Mouse (Mus musculus) neutrophil, adult 5-6 weeks (primary cell): Measurements from ENCODE around the gene Apol7e. TPM values are rescaled to one million over a fixed set of nuclear protein-coding genes. Genes with fewer than 3 reads are reported as not detected.
"Not testable (repeated sequence)": the region's sequence is repeated elsewhere in the genome, so short reads cannot be mapped to it uniquely, and the experiment has no call there.

Experiments used
- ATAC-seq: fragments of 151-379, 151-347 bp; 2 replicates; pipeline ENCODE4 v1.8.0; 2017; ENCODE audit warnings: mild to moderate bottlenecking, moderate TSS enrichment; ENCODE audit not compliant: insufficient number of reproducible peaks, poor library complexity, low FRiP score, severe bottlenecking; ENCODE audit errors: extremely low read depth
- total RNA-seq: library from RNA; stranded (forward); fragments of 200-1000 nt; gene quantifications from 2 replicates; pipeline ENCODE4 v1.2.3, GENCODE M21; 2017

Gene Apol7e
- 4.7 and 8.2 TPM in 2 replicates for total RNA-seq

- ATAC-seq: not testable (repeated sequence)
Observed at GRCm38 (mm10) chr15:77698656-77699055, at the start of gene Apol7e. Gene Apol7e, plus strand, starts transcription at chr15:77698857.

- ATAC-seq: not testable (repeated sequence)
Observed at GRCm38 (mm10) chr15:77651143-77651542, 47.5 kb upstream of the Apol7e start.

- not testable (repeated sequence) for ATAC-seq
Observed at GRCm38 (mm10) chr15:77659773-77660172, 38.9 kb upstream of the Apol7e start.

- ATAC-seq: not testable (repeated sequence)
Observed at GRCm38 (mm10) chr15:77661841-77662240, 36.8 kb upstream of the Apol7e start.

GRCm38 (mm10) chr15:77674081-77674480 lies 24.6 kb upstream of the Apol7e start:
- not testable (repeated sequence) for ATAC-seq

- not testable (repeated sequence) for ATAC-seq
Observed at GRCm38 (mm10) chr15:77683944-77684343, 14.7 kb upstream of the Apol7e start.

GRCm38 (mm10) chr15:77691532-77692311 lies 6.9 kb upstream of the Apol7e start:
- ATAC-seq: not testable (repeated sequence)

GRCm38 (mm10) chr15:77694687-77695295 lies 3.9 kb upstream of the Apol7e start:
- not testable (repeated sequence) for ATAC-seq

GRCm38 (mm10) chr15:77705306-77705705 lies 6.6 kb downstream of the Apol7e start:
- ATAC-seq: not testable (repeated sequence)

GRCm38 (mm10) chr15:77708936-77709335 lies 10.3 kb downstream of the Apol7e start:
- ATAC-seq: not testable (repeated sequence)

- ATAC-seq: not testable (repeated sequence)
Observed at GRCm38 (mm10) chr15:77718240-77718639, 19.6 kb downstream of the Apol7e start.

GRCm38 (mm10) chr15:77721509-77721908 lies 22.9 kb downstream of the Apol7e start:
- not testable (repeated sequence) for ATAC-seq

GRCm38 (mm10) chr15:77724208-77724911 lies 25.7 kb downstream of the Apol7e start:
- ATAC-seq: not testable (repeated sequence)

GRCm38 (mm10) chr15:77725393-77726020 lies 26.9 kb downstream of the Apol7e start:
- ATAC-seq: not testable (repeated sequence)

- peak; percentile 51; the same call in 1 of the 2 replicates for ATAC-seq
Observed at GRCm38 (mm10) chr15:77727139-77727538, 28.5 kb downstream of the Apol7e start.

GRCm38 (mm10) chr15:77727745-77728144 lies 29.1 kb downstream of the Apol7e start:
- not testable (repeated sequence) for ATAC-seq

GRCm38 (mm10) chr15:77728739-77729138 lies 30.1 kb downstream of the Apol7e start, which contains the start of gene Apol9b:
Gene Apol9b, plus strand, starts transcription at chr15:77729039.
- not testable (repeated sequence) for ATAC-seq

- ATAC-seq: no peak
Observed at GRCm38 (mm10) chr15:77731605-77732004, 32.9 kb downstream of the Apol7e start.

- ATAC-seq: not testable (repeated sequence)
Observed at GRCm38 (mm10) chr15:77732851-77733250, 34.2 kb downstream of the Apol7e start.
